Mouse (Mus musculus) adrenal gland, adult 2 months (tissue): ENCODE results near the gene Tldc1. TPM values are rescaled to one million over a fixed set of nuclear protein-coding genes. Genes with fewer than 3 reads are reported as not detected.

Source experiments
- DNase-seq: peaks from one replicate; pipeline ENCODE4 v3.0.0; 2021
- polyA plus RNA-seq: library from polyadenylated mRNA; depleted of rRNA; stranded (reverse); fragments of >200 nt; gene quantifications from 2 replicates; pipeline ENCODE4 v1.2.3, GENCODE M21; 2012
- total RNA-seq, 2 experiments: library from RNA; stranded (reverse); gene quantifications; 2 replicates each; pipeline ENCODE4 v1.2.3; 2021

Gene Tldc1
- total and polyA plus RNA-seq, 3 experiments, result 8.4 to 13.0 (median 12.7) TPM

DNA sequence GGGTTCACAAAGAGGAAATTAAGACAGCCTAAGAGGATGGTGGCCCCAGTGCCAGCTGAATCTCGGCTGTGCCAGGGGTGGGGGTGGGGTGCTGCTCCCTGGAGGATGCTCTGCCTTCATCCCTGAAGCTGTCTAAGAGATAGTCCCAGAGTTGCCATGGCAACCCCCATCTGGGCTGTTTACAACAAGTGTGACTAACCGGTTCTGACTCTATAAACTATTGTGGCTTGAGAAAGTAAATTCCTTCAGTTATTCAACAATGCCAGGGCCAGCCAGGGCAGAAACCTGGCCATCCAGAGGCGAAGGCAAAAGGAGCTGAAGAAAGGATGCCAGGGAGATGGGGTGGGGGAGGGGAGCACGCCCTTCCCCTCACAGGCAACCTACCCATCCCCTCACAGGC, 23.0 kb upstream of the Tldc1 start:
- DNase-seq, result no peak

DNA sequence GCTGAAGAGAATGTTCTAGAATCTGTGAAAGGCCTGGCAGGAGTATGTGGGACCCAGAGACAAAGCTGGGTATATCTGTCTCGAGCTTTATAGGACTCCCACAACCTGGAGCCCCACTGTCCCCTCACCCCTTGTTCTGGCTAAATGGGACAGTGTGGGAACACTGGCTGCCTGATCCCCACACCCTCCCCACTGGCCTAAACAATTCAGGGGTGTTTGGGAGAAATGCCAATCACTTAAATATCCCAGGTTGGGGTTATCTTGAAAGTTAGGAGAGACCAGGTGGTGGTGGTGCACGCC, 20.7 kb upstream of the Tldc1 start:
- no peak for DNase-seq

DNA sequence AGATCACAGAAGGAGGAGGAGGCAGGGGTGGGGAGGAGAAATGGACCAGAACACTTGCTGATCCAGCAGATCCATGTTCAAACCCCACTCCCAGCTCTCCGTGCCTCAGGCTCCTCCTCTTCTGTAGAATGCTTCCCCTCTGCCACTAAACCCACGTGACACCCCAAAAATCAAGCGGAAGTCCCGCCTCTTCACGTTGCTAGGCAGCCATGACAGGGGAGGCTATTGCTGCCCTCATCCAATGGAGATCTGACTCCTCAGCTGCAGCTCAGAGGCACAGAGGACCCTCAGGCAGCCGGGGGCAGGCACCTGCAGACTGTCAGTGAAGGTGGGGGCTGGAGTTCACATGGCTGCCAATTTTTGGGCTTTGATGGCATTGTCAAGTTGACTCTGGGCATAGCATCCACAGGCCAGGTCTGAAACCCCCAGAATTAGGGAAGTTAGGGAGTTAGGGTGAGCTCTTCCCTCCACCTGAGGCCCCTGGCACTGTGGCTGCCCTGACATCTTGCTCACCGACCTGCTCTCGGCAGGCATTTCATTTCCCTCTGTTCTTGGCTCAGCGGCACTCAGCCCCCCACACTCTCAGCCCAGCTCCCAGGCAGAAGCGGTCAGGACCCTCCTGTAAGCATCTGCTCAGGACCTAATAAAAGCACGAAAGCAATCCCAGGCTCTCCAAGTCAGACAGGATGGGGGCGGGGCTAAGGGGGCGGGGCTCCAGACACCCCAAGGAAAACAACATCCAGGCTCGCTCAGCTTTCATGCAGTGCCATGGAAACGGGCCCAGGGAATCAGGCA, 20.2 kb upstream of the Tldc1 start:
- peak; percentile 46 for DNase-seq

DNA sequence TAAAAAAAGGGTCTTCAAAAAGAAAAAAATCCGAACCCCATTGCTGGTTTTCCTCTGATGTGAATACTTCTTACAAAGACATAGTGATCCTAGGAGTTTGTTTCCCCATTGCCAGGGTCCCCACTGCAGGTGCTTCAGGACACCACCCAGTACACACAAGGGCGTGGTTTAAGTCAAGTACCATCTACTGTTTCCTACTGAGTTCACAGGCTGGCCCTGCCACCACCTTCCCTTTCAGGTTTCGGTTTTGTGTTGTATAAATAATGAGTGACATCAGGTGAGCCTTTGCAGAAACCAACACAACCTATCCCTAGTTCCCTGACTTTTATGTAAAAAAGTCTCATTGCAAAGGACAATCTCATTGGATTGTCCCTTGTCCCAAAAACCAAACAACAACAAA, 17.4 kb upstream of the Tldc1 start:
- no peak for DNase-seq

DNA sequence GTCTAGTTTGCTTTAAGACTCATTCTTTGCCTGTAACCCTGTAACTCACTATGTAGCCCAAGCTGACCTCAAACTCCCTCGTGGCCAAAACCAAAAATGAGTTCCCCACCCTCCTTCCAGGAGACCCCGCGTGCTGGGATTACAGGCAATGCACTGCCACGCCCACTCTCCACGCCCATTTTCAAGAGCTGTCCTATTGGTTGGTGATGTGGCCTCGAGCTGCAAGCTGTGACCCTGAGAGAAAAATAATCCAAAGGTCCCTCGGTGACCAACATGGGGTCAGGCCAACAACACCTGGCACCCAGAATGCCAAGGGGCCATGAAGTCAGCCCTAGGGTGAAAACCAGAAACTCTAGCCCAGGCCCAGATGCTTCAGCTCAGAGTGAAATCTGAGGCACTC, 16.5 kb upstream of the Tldc1 start:
- DNase-seq, result no peak

DNA sequence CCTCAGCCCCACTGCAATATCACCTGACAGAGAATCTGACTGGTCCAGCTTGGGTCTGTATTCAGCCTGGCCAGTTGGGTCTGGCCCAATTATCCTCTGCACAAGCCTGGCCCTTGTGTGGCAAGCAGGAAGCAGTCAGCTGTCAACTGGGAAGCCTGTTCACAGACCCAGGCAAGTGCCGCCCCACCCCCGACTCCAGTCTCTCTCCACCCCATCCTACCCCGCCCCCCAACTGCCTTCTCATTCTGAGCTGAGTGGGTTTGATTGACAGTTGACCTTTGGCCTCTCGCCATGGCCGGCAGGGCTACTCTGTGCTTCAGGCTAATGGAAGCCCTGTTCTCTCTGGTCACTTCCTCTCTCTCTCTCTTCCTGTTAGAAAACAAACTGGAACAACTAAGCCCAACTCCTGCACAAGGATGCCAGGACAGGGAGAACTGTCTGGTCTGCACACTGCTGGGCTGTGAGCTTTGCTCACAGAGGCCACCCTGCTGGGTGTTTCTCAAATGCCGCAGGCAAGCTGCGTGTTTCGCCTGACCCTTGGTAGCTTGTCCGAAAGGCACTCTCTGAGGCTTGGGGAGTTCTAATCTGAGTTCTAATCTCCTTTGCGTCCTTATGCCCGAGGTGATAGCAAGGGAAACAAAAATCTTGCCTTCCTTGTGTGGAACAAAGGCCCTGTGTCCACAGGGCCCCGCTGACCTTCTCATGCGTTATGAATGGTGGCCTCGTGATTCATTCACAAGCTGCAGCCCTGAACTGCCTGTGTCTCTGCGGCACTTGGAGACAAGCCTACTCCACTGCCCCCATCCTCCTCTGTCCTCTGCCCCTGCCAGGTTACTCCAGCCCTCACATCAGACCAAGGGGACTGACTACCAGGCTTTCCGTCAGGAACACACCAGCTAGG, 13.8 kb upstream of the Tldc1 start:
- DNase-seq, result peak; percentile 86

DNA sequence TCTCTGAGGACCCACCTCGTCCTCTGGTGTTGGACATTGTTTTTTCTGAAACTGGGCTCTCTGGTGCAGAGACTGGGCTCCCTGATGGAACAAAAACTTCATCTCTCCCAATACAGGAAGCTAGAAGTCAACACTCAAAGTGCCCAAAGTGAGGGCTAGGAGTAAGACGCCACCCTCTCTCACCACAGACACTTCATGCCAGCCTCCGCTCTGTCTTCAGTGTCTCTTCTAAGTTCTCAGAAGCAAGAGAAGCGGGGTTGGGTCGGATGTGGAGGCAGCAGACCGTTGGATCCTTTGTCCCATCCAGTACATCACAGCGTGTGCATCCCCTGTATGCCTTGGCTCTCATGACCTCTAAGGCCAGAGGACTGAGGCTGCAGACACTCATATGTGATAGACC, 11.4 kb upstream of the Tldc1 start:
- DNase-seq, result no peak

DNA sequence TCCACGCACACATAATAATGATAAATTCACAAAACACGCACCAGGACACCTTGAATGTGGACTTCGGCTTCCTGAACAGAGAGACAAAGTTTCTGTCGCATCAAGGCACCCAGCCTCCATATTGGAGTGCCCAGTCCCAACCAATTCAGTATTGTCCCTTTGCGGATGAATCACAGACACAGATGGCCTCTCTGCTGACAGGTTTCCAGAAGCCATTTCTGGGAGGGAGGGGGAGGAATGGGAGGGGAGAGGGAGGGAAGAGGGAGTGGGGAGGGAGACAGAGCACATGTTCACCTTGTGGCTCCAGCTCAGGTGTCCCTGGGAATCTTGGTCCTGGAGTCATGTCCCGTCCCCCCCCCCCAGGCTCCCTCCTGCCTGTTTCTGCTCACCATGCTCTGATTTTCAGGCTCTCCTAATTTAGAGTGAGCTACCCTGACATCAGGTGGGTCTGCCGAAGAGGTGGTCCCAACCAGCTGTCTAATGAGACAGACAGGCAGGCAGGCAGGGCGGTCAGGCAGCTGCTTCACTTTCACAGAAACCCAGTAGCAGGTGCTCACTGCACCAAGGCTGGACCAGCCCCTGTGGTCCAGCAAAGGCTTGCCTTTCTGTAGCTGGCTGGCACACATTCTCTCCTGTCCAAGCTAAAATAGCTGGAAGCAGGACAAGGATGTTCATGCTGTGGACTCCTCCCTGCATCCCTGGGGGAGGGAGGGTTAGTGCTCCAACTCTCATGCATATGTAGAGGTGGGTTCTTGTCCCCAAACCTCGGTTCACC, 10.6 kb upstream of the Tldc1 start:
- no peak for DNase-seq

DNA sequence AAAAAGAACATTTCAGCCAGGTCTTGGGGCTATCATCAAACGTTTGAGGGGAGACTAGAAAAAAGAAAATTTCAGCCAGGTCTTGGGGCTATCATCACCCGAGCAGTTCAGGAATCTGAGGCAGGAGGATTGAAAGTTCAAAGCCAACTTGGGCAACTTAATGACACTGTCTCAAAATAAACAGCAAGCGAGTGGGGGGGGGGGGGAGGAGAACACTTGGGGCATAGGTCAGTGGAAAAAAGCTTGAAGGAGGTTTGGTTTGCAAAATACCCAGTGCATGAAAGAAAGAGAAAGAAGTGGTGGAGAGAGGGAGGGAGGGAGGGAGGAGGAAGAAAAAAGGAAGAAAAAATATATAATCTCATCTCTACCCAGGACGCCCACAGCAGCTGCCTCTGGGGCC, 9.1 kb upstream of the Tldc1 start:
- no peak for DNase-seq

DNA sequence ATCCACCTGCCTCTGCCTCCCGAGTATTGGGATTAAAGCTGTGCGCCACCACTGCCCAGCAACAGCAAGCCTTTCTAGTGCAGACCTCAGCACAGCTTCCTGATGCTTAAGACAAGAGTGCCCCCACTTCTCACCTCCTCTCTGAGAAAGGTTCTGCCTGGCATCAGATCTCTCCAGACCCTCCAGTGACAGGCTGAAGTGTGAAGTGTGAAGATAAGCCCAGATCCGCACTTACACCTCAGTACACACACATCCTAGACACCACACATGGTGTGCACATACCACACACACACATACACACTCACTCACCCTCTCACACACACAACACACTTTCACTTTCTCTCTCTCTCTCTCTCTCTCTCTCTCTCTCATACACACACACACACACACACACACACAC, 8.7 kb upstream of the Tldc1 start:
- no peak for DNase-seq

DNA sequence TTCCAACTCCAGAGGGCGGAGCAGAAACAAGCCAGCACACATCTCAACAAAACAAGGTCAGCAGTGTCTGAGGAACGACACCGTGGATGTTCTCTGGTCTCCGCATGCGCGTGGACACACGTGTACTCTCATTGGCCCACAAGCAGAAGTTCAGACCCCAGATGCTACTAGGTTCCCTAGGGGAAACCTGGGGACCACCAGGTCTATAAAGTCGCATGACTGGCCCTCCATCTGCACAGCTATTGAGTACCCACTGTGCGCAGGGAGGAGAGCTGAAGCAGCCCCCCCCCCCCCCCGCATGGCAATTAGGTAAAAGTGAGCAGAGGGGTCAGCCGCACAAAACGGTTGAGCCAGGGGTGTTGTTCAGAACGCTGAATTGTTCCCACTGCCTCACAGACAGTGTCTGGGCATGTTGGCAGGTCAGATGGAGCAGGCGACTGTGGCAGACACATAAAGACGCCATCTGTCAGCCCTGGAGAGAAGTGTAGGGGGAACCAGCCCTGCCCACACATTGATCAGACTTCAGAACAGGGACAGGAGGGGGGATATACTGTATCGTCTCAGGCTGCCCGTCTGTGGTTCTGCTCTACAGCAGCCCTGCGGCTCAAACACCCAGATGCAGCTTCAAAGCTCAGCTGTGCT, 7.7 kb upstream of the Tldc1 start:
- DNase-seq, result no peak

DNA sequence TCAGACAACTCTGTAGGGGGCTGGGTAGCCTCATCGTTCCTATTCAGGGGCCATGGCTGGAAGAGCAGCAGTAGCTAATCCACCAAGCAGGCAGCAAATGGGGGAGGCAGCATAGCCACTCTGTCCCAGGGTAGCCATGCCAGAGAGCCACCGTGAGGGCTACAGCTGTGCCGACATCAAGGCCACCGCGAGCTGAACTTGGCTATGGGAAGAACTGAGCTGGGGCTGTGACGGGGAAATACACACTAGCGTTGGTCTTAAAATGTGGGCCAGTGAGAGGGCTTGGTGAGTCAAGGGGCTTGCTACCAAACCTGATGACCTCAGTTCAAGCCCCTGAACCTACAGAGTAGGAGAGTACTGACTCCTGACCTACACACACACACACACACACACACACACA, 6.5 kb upstream of the Tldc1 start:
- DNase-seq, result no peak

DNA sequence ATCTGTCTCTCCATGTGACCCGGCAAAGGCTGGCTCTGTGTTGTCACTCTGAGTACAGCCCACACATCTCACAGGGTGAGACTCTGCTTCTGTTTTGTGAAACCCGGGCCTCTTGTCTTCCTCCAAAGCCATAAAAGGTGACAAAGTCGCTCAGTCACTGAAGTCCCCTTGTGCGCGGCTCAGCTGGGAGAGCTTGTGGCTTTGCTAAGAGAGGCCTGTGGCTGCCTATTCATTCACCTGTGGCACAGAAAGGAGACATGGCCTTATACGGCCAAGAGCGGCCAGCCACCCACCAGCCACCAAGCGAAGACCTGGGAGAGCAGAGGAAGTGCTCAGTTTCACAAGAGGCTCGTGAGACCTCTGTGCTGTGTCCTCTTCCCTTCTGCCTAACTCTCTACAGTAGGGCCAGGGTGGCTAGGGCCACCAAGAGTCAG, 5.9 kb upstream of the Tldc1 start:
- no peak for DNase-seq

DNA sequence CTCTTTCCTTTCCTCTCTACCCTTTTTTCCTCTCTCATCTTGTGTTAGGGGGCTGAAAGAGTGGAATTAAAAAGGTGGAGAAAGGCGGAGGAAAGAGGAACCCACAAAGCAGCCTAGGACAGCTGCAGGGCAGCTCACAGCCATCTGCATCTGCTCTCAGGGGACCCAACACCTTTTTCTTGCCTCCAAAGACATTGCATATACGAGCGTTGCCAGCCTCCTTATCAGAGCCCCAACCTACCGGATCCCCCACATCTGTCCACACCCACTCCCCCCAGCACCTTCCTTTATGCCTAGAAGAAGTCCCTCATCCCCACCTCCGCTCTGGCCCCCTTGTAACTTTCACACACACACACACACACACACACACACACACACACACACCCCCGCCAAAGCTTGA, 5.4 kb upstream of the Tldc1 start:
- DNase-seq, result no peak

DNA sequence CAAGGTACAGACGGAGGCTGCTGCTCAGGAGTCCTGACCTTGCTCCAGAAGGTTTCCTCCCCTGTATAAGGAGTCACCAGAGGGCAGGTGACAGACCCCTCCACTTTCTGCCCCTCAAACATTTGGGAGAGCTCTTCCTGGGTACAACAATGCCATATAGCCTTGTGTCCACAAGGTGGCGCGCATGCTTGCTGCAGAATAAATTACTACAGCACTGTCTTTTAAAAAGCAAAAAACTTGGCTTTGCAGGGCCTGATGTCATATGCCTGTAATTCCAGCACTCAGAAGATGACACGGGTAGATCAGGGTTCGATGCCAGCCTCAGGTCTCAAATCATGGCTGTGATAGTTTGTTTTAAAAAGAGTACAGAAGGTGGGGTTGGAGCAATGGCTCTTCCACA, 4.5 kb upstream of the Tldc1 start:
- peak; percentile 74 for DNase-seq

DNA sequence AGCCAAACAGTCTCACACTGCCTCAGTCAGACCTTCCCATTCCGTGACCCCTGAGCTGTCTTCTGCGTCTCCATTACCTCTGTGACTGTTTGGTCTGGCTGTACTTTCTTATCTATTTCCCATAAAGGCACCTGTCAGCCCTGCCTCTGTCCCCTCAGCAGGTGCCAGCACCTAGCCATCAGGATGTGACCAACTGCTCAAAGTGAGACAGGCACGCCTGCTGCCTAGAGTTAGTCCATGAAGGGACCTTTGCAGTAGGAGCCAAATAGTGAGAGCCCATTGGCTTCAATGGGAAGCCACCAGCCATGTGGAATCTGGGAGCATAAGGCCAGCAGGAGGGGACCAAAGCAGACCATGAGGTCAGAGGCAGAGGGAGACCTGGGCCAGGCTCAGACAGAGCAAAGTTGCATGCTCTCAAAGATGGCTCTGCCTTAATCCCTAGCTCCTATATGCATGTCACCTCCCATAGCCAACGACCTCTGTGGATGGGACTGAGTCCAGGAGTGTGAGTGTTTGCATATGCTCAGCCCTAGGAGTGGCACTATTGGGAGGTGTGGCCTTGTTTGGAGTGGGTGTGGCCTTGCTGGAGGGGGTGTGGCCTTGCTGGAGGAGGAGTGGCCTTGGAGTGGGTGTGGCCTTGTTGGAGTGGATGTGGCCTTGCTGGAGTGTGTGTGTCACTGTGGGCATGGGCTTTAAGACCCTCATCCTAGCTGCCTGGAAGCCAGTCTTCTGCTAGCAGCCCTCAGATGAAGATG, 3.0 kb upstream of the Tldc1 start:
- DNase-seq, result peak; percentile 46

DNA sequence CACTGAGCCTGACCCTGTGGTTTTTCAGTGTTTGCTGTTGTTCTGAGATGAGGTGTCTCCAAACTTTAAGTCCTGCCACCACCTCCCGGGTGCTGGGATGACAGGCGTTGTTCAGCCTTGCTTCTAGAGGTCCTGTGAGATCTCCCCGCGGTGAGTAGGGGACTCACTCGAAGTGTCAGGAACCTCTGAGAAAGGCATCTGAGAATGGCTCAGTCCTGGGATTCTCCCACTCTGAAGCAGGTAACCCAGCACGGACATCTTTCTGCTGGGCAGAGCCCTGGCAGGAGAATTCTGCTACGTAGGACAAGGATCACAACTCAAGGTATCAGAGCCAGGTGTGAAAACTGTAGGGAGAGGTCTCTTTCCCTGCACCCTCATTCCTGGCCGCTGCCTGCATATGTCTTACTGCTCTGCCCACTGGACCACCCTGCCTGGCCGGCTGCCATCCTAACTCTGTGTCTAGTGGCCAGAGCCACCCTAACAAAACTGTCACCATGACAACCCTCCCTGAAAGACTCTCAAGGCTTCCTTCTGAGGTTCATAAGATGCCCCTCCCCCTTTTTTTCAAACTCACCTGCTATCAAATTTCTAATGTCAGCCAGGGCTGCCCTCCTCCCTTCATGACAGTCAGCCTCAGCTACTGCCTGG, 2.3 kb upstream of the Tldc1 start:
- DNase-seq, result no peak

DNA sequence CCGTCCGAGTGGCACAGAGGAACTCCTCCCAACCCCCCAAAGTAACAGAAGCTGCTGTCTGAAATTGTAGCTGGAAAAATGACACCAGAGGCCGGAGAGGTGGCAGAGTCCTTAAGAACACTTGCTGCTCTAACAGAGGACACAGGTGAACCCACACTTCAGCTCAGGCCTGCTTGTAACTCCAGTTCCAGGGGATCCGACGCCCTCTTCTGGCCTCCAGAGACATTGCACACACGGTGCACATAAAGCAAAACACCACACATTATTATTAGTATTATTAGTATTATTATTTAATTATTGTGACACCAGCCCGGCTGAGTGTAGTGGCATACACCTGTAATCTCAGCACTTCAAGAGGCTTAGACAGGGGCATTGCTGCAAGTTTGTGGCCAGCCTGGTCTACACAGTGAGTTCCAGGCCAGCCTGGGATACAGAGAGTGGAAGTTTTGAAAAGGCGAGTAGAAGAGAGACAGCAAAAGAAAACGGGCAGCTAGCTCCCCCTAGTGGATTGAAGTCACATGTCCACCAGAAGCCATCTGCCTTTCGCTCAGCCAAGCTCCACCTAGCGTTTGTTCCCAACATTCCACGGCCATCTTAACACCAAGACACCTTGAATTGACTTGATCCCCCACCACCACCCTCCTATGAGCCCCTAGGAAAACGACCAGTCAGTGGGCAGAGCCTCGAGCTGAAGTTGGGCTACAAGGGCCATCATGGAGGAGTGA, 959 bp upstream of the Tldc1 start:
- DNase-seq, result peak; percentile 81

DNA sequence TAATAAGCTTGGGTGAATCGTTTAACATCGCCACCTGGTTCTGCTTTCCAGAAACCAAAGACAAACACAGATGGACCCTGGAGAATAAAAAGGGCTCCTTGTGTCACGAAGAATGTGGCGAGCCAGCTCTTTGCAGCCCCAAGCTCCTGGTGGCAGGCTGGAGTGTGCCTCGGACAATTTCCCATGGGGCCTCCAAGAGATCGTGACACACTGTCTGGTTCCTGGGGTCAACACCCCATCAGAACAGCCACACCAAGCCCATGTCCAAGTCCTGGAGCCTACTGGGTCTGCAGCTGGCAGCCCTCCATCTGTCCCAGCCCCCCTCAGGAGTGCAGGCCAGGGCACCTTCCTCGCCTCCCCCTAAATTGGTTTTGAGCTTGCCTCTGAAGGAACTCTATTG, 451 bp downstream of the Tldc1 start:
- DNase-seq, result no peak

DNA sequence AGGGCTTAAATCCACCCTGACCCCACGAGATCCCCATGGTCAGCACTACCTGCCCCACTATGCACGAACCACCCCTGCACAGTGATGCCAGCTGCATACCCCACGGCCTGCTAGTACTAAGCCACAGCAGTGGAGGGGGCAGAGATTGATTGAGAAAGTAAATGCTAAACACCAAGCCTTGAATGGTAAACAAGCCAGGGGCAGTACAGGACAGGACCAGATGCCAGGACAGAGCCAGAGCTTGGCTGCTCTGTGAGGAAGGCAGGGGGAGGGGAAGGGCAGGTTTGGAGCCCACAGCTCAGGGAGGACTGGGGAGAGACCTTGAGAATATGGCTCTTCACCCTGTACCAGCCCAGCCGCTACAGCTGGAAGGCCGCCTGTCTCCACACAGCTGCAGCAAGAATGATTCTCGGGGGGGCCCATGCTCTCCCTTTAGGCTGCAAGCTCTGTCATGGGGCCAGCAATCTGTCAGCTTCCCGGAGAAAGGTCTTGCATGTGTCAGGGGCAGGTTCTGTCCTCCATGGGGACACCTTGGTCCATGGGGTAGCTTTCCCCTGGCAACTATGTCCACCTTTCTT, 1.5 kb downstream of the Tldc1 start:
- DNase-seq, result peak; percentile 47
